Mouse (Mus musculus) heart, adult 9 months (tissue): Measurements from ENCODE around the gene Gadd45g.
A peak's percentile ranks its signal among the peaks of the same experiment; 100 is the strongest.
"Not testable (repeated sequence)": the region's sequence is repeated elsewhere in the genome, so short reads cannot be mapped to it uniquely, and the experiment has no call there.

Experiments
- DNase-seq, 2 experiments: peaks; one replicate each; pipeline ENCODE4 v3.0.0; 2022; ENCODE audit warnings: low spot score in 2 of 2

Gene Gadd45g

DNA sequence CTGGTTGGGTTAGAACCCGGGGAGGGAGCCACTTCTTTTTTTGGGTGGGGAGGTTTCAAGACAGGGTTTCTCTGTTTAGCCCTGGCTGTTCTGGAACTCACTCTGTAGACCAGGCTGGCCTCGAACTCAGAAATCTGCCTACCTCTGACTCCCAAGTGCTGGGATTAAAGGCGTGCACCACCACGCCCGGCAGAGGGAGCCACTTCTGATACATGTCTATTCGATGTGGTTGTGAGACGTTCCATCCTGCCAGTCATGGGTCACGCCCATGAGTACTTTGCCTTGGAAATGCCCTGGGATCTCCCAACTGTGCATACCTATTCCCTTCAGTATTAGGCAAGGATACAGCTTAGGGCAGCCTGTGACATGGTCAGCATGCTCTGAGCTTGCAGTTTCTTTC, 12.5 kb upstream of the Gadd45g start:
- DNase-seq: not testable (repeated sequence)

DNA sequence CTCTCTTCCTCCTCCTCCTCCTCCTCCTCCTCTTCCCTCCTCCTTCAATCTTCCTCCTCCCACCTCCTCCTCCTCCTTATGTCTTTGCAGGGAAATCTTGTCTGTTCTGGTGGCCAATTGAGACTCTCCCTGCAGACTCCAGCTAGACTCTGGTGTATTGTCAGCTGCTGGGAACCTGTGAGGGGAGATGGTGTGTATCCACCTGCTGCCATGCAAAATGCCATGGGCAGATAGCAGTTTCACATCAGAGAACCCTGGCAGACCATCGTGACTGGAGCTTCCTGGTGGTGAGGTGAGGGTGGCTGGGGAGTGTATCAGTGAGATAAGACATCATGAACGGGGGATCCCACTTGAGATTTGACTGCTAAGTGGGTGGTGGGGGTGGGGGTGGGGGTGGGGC, 12.0 kb upstream of the Gadd45g start:
- DNase-seq: no peak

DNA sequence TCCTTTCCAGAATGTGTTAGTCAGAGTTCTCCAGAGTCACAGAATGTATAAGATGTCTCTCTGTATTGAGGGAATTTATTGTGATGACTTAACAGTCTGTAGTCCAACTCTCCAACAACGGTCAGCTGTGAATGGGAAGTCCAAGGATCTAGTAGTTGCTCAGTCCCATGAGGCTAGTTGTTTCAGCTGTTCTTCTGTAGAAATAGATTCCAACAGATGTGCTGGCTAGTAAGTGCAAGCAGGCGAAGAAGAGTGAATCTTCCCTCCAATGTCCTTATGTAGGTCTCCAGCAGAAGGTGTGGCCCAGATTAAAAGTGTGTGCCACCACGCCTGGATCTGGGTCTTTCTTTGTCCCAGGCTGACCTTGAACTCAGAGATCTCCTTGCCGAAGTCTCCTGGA, 11.3 kb upstream of the Gadd45g start:
- not testable (repeated sequence) for DNase-seq

DNA sequence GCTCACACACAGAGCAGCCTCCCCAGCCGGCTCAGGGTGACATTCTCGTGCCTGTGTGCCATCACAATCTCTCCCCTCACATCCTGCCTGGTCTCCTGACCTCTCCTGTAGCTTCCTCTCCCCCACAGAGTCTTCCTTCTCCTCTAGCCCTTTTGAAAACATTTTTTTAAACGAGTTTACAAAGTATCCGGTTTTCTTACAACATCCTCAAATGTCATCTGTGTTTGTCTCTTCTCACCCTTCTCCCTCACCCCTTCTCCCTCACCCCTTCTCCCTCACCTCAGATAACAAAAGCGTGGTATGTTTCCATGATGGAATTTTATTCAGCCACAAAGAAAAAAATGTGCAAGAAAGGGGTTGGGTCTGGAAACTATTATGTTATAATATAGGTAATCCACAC, 9.1 kb upstream of the Gadd45g start:
- DNase-seq: no peak

DNA sequence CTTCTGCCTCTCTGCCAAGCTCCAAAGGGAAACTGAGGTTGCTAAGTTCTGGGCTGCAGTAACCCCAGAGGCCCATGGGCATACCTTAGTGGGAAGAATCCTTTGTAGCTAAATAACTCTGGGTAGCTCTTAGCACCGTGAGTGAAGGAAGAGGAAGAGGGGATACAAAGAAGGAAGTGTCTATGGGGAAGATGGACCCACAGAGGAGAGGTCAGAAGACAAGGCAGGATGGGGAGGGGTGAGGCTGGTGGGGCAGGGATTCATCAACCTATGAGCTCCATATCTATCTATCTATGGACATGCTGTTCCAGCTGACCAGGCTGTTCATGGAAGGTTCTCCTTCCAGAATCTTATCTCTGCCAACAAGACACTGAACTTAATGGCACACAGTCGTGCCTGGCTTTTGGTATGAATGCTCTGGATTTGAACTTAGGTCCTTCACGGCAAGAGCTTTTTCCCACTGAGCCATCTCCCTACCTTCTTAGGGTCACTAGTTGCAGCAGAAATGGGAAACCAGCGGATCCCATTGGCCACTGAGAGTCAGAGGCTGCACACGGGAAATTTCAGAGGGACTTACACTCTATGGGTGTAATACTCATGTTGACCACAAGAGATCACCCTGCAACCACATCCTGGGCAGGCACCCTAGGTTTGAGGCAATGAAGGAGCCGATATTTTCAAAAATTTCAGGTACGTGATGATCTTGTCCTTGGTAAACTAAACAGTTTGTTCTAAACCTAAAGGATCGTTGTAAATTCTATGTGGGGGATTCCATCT, 7.0 kb upstream of the Gadd45g start:
- no peak for DNase-seq

DNA sequence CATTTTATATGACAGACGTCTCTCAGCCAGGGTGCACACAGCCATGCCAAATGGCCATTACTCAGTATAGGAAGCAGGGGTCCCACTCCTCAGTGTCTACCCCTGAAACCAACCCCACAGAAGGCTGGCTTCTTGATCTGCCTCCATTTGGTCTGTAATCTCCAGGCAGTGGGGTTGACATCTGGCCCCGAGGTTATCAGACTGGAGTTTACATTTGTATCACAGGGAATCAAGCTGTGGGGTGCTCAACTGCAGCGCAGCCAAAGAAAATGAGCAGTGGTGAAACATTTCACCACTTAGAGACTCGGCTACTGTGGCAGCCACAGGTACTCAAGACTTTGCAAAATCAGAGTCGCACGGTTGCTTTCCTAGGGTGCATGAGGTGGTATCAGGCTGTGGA, 5.8 kb upstream of the Gadd45g start:
- no peak for DNase-seq

DNA sequence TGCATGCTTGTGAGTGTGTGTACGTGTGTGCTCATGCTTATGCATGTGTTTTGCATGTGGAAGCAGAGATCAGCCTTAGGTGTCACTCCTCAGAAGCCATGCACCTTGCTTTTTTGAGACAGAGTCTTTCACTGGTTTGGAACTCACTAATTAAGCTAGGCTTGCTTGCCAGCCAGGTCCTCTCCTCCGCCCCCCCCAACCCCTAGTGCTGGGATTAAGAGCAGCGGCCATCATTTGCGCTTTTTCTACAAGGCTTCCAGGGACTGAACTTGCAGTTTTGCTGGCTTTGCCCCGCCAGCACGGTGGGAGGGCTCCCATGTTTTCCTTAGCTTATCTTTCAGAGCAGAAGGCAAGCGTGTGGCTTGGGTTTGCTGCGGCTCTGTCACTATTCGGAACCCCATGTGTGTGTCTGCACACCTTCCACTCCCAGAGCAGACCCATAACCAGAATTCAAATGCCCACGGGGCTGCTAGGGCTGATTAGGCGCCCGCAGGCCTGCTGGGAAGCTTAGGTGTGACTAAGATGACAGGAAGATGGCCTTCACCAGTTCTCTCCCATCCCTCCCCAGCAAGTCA, 4.8 kb upstream of the Gadd45g start:
- DNase-seq: no peak

DNA sequence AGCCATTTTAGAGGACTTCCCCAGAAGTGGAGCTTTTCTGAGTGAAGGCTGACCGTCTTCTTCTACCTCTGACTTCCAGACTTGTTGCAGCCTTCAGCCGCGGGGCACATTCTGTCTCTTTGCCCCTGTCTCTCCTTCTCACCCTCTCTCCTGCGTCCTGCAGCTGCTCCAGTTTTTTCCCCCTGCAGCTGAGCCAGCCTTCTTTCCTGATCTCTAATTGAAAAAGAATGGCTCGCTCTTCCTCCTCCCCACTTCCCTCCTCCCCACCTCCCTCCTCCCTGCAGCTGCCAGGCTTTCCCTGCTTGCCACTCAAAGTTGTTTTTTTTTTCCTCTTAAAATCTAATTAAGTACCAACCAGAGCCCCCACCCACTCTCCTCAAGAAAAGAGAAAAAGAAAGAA, 4.3 kb upstream of the Gadd45g start:
- DNase-seq: no peak

DNA sequence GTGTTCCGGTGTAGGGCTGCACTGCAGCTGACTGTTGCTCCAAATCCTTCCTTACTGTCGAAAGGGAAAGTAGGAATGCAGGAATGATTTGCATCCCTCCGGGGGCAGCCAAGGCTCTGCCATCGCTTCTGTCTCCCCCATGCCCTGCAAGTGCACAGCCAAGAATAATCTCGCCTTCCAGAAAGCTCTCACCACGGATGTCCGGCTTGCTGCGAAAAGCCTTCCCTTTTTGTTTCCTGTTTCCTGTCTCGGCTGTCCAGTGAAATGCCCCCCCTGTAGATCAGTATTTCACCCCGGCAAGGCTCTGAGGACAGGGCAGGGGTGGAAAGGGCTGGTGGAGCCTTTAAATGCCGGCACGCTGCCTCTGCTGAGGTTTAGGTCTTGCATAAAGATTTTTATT, 3.7 kb upstream of the Gadd45g start:
- DNase-seq: peak; percentile 24 to 44

DNA sequence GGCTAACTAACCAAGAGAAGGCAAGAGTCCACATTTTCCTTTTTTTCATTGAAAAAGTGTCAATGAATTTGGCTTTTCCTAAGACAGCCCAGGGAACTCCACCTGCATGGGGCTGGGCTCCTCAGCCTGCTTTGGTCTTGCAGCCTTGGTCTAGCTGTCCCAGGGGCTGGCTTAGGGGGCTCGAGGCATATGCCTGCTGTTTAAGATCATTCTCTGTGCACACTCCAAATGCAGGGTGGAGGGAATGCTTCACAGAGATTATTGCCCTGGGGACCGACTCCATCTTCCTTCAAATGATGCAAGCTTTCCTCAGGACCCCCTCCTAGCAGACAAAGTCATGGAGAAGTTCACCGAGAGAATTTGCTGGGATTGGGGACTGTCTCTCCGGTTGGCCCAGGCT, 3.2 kb upstream of the Gadd45g start:
- DNase-seq: no peak

DNA sequence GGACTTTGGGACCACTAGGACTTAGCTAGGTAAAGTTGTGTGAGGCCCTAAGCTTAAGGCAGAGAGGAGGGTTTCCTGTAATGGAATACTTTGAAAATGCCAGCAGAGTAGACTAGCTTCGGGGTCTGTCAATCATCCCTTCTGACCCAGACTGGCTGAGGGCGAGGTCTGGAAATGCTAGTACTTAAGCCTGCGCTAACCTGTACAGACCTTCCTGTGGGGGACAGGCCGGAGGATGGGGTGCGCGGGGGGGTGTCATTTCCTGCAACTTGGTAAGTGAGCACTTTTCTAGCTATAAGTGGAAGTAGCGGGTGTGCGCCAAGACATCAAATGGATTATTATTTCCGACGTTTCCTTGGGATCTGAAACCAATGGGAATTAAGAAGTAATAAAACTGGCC, 2.4 kb upstream of the Gadd45g start:
- DNase-seq: no peak

DNA sequence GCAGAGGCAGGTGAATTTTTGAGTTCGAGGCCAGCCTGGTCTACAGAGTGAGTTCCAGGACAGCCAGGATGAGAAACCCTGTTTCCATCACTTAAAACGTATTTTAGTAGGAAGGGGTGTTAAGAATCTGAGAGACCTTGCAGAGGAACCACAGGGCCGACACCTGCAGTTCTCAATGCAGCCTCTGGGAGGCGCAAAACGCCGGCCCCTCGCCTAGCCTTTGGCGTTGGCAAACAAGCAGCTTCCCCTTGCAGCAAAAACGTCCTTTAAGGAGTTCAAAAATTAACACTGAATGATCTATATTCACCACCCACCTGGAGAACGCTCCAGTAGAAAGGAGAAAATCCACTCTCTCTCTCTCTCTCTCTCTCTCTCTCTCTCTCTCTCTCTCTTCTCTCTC, 1.8 kb upstream of the Gadd45g start:
- DNase-seq: peak; percentile 47 to 72

DNA sequence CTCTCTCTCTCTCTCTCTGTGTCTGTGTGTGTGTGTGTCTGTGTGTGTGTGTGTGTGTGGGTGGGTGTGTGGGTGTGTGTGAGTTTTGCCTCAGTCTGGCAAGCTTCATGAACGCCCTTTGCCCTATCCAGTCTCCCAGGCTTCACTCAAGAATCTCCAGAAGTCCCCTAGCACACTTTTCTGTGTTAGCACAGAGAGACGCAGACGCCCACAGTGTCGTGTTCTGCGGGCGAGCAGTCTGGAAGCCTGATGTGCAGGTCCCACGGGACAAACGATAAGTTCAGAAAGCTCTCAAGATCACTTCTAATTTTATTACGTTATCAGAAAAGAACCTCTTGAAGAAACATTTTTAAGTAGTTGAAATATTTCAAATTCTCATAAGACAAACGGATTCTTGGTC, 1.4 kb upstream of the Gadd45g start:
- peak in 1 of 2 experiments; percentile 20 for DNase-seq

DNA sequence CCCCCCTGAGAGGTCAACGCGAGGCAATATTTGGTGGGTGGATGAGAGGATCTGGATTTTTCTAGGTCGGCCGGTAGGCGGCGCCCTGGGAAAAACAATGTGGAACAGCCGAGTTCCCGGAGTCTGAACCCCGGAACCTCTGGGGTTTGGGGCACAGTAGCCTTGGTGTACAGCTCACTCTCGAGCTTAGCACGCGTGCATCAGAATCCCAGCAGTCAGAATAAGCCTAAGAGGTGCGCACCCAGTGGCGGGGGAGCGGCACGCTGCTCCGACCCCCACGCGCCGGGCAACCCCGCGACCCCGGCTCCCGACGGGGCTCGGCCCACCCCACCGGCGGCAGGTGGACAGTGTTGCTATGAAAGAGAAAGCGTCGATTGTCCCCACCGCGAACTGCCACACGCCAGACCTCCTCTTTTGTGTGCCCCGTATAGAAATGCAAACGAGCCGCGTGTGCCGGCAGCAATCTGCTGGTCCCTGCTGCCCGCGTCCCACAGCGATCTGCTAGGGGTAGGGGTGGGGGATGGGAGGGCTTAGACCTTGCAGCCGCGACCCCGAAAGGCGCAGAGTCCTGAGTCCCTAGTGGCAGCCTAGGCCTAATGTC, 787 bp upstream of the Gadd45g start:
- peak; percentile 76 to 81 for DNase-seq

DNA sequence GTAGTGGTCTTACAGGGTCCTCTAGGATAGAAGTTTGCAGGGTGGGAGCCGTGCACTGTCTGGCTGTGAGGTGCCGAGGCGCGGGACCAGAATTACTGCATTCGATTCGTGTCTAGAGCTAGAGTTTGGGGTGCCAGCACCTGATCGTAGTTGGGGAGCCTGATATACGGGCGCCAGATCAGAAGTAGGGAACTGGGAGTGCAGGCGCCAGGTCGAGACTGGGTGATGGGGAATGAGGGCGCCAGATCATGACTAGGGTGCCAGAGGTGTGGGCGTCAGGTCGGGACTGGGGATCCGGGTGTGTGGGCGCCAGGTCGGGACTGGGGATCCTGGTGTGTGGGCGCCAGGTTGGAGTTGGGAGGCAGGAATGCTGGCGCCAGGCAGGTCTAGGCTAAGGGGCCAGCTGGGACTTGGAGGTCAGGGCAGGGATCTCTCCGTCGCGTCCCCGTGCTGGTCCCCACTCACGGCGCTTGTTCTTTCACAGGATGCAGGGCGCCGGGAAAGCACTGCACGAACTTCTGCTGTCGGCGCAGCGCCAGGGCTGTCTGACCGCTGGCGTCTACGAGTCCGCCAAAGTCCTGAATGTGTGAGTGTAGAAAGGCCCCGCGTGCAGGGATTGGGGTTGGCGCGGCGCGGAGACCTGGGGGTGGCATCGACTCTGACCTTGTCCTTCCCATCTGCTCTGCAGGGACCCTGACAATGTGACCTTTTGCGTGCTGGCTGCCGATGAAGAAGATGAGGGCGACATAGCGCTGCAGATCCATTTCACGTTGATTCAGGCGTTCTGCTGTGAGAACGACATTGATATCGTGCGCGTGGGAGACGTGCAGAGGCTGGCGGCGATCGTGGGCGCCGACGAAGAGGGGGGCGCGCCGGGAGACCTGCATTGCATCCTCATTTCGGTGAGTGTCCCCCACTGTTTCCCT, 653 bp downstream of the Gadd45g start:
- DNase-seq: peak; percentile 65 to 78

DNA sequence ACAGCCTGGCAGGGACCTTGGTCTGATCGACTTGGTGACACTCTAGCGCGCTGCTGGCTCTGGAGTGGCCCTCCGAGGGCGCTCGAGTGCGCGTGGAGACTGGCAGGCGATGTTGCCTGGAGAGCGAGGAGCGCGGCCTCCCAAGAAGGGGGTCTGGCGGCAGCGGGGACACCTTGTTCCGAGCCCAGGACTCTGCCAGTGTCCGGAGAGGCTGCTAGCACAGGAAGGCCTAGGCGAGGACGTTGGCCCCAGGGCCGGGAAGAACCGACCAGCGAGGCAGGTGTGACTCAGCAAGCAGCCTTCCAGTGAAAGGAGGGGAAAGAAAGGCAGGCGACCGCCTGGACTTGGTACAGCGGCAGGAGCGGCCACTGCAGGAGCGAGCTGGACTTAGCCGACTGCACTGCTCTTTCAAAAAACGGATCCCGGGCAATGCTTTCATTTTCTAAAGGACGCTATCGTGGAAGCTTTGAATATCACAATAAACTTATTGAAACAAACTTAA, 1.6 kb downstream of the Gadd45g start:
- DNase-seq: peak; percentile 79 to 85

DNA sequence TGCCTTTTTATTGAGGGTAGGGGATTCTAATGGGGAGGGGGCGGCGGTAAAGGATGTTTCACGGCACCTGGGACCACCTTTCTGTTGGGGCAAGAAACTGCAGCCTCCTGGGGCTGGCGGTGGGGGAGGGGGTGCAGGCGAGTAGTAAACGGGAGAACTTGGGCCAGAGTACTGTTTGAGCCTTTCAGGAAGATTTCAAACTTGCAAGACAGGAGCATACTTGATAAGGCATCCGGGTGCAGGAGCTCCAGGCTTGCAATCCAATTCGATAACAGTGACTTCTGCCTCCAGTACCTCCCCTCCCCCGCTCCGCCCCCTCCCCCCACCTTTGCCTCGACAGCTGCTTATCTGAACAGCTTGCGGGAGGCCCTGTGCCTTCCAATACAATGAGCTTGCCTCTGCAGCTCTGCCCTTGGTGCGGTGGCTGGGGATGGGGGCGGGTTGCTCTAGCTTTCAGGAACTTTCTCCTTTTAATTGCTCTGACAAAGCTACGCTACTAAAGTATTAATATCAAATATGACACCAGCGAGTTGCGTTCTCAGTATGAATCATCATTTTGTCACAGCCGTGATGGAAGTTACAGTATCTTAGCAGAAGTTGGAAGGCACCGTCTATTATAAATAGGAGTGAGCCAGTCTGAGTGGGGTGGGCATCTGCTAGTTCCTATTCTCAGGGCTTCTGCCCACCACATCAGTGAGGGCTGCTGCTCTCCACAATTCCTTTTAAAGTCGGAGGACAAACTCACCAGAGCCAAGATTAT, 2.2 kb downstream of the Gadd45g start:
- DNase-seq: peak; percentile 56 to 58

DNA sequence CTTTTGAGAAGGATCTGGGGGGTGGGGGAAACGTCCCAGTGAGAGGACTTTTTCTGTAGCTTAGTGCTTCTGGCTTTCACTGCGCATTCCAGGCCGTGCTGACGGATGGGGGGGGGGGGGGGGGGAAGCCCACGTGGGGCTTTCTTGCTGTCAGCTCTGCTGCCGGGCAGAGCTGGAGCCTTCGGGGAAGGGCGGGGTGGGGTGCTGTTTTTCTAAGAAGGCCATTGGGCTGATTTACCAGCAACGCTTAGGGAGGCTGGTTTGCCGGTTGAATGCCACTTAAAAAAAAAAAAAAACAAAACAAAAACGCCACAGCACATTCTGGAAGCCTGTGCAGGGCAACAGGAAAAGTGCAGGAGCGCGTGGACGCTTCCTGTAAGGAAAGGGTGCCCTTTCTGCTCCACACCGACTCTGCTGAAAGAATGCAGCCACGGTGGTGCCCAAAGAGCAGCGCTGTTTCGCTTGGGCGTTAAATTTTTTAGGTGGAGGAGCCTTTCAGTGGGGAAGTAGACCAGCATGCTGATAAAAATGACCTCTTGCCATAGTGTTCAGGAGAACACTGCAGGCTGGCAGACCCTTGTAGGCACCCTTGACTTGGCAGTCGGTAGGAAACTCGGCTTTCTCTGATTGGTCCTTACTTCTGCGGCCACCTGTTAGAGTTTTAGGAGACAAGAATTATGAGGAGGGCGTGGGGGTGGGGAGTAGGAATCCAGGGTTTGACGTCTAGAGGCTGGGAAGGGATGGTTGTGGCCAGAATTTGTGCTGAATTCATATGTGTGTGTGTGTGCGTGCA, 3.0 kb downstream of the Gadd45g start:
- DNase-seq: no peak

DNA sequence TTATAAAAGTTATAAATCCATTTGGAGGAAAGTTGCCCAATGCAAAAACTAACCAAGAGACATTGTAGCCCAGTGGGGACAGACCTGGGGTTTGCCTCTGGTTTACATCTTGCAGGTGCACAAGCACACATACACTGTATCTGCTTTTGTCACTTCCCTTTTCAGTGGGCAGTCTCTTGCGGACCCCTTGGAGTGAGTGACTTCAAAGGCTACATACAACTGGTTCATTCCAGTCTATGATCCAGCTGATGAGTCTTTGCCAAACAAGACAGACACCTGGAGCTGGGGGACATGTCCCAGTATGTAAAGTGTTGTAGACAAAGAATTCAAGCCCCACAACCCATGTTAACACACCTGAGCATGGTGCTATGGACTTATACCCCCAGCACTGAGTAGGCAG, 4.1 kb downstream of the Gadd45g start:
- DNase-seq: no peak

DNA sequence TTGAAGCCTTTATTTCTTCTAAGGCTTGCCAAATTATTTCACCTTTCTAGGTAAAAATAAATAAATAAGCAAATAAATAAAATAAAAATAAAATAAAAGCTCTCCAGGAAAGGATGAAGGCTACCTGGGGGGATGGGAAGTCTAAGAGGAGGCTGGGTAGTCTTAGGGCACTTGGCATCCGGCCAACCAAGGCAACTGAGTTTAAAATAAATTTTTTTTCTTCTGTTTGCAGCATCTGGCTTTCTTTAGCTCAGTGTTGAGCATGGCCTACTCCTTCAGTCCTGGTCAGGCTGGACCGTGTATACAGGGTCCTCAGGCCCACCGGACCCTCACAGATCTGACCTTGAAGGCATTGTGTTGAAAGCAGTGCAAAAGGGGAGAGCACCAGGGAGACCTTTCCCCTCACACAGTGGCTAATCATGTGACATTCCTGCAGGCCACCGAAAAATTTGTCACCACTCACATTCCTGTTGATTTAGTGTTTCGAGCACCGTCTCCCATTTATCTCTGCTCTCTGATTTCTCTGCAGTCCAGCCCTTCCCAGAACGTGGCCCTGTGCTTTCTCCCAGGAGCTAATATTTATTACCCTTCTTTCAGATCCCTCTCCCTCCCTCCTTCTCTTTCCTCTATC, 6.2 kb downstream of the Gadd45g start:
- no peak for DNase-seq
